Mouse (Mus musculus) olfactory bulb, adult 2 months (tissue): Measurements from ENCODE around the gene Inpp5a.

Experiments
- CTCF ChIP-seq: fragments of 200-500 bp; IDR thresholded peaks from 2 replicates; pipeline ENCODE4 v1.5.1; 2012; ENCODE audit warnings: low read depth, mild to moderate bottlenecking, low read length, moderate library complexity; ENCODE audit not compliant: insufficient read depth
- POLR2A ChIP-seq: fragments of 200-500 bp; IDR thresholded peaks from 2 replicates; pipeline ENCODE4 v1.6.1; 2012; ENCODE audit warnings: mild to moderate bottlenecking, low read depth, low read length, moderate library complexity; ENCODE audit not compliant: insufficient read depth

DNA sequence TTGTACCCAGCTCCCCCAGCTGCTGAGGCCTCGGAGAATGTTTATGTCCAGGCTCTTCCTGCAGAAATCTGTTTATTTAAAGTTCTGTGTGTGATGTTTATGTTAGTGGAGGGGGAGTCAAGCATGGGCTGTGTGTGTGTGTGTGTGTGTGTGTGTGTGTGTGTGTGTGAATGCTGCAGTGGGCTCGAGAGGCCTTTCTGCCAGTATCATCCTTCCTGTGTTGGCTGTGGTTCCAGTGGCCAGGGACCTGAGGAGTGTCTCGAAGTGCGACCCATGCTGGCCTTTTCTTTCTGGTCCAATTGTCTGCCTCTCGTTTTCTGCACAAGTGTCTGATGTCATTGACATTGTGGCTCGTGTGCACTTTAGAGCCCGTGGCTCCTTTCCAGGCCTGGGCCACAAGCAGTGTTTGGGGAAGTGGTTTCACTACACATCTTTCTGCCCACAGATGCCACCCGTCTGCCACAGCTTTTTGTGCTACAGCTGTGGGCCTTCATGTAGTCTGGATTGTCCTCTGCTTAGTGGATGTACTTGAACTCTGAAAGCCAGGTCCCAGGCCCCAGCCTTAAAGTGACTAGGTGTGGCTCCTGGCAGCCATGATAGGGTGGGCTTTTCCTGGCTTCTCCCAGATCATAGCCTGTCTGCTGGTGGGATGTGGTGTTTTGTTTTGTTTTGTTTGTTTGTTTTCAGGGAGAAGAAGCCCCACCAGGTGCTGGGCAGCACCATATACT, 23.5 kb downstream of the Inpp5a start:
- TF ChIP-seq POLR2A (no peak), CTCF (no peak)
